Mouse (Mus musculus) hematopoietic multipotent progenitor cell, adult 10-12 weeks (in vitro differentiated cells): ENCODE results near the gene Ift81. TPM values are rescaled to one million over a fixed set of nuclear protein-coding genes. Genes with fewer than 3 reads are reported as not detected.

ENCODE experiments used
- polyA plus RNA-seq: library from polyadenylated mRNA; stranded (reverse); fragments of >175 nt; gene quantifications from 2 replicates; pipeline ENCODE4 v1.2.3, GENCODE M21; 2012; ENCODE audit warnings: low replicate concordance

Gene Ift81
- polyA plus RNA-seq, result 0.22 and 0.33 TPM in 2 replicates

DNA sequence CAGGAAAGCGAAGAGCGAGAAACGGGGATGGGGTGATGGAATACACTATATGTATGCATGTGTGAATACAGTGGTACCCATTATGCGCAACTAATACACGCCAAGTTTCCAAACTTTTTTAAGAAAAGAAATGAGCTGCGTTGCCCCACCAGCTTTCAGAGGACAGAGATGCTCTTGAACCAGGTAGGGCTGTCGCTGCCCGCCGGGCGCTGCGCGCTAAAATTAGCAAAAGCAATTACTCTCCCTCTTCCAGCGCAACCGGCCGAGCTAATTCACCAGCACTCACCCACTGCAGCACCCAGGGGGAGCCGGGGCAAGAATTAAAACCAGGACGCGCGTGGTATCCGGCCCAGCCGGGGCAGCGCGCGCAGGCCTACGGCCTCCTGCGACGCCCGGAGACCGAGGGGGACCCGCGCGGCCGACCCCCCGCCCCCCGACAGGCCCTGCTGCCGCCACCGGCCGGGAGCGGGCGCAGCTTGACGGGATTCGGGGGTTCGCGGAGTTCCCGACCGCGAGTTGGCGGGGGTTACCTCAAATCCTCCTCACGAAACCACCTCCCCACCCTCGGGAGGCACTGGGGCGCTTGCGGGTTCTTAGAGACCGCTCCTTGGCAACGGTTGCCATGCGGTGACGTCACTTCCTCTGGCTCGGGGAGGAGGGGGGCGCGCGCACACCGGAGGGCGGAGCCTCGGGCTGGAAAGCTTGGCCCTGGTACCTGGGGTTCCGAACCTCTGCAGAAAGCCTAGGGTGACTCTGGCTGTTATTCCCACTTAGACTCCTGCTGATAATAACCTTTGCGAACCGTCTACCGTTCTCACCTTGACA, at the start of gene Ift81:
Ift81 (minus strand) TSS at position 611 of the 825 bp plus-strand sequence.

DNA sequence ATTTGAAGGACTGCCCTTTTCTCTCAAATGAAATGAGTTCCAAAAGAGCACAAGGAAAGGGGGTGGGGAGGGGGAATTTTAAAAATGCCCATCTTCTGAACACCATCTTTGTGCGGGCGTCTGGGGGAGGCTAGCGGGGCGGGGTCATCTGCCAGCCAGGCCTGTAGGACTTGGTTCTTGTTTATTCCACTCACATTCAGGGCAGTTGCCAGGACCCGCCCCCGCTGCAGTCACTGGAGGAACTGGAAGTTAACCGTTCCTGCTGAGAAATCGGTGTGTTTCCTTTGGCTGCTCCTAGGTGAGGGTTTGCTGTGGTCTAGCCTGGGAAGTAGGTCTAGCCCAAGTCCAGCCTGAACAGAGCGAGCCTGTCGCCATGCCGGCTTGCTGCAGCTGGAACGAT, 29.4 kb upstream of the Ift81 start, which contains the start of gene P2rx7:
P2rx7 (plus strand) TSS at position 211 of the 400 bp plus-strand sequence.

DNA sequence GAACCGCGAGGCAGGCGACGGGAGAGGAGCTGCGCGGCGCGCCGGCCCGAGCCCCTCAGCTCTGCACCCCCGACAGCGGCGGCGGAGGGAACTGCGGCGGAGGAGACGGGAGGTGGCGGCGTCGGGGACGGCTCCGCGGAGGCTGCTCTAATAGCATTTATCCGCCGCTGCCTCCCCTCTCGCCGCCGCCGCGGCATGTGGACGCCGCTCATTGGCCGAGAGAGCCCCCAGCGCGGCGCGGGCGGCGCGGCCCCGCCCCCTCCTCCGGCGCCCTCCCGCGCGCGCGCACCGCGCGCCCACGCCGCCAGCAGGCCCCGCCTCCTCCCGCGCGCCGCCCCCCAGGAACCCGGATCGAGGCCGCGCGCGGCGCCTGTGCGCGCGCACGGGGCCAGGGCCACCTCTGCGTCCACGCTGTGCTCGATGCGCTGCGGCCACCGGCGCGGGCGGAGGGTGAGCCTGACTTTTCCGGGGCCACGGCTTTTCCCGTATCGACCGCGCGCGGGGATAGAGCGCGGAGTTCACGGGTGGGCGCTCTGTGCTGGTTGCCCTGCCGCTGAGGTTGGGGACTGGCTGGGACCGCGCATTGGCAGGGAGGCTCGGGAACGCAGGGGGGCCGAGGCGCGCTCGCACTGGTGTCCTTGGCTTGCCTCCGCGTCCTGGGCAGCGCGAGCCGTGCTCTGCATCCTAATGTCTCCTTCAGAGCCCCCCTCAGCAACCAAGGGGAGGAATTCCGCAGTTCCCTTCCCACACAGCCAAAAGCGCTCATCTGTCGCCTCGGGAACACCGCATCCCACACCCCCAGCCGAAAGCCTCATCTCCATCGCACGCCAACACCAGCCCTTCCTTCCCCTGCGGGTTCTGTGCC, 112.0 kb downstream of the Ift81 start, which contains the start of gene Atp2a2:
Atp2a2 (minus strand) TSS at position 149 of the 865 bp plus-strand sequence.

Other genes starting within 250 kb of the Ift81 start
- 17.6 and 24.9 TPM in 2 replicates for gene Gpn3, start 242.6 kb downstream of the Ift81 start, polyA plus RNA-seq
- 11.1 and 14.0 TPM in 2 replicates for gene Fam216a, start 242.2 kb downstream of the Ift81 start, polyA plus RNA-seq
- gene Arpc3, start 222.6 kb downstream of the Ift81 start, polyA plus RNA-seq, result 32.4 and 72.1 TPM in 2 replicates
- 8.8 and 14.5 TPM in 2 replicates for gene Anapc7, start 192.8 kb downstream of the Ift81 start, polyA plus RNA-seq
- 17.7 and 38.1 TPM in 2 replicates for gene Atp2a2, start 112.3 kb downstream of the Ift81 start, polyA plus RNA-seq
- gene P2rx7, start 29.4 kb upstream of the Ift81 start, polyA plus RNA-seq, result 10.0 and 13.6 TPM in 2 replicates
- gene P2rx4, start 93.0 kb upstream of the Ift81 start, polyA plus RNA-seq, result 15.4 and 26.5 TPM in 2 replicates
- 46.6 and 93.2 TPM in 2 replicates for gene Camkk2, start 164.9 kb upstream of the Ift81 start, polyA plus RNA-seq
- 126 and 146 TPM in 2 replicates for gene Anapc5, start 206.8 kb upstream of the Ift81 start, polyA plus RNA-seq
- 8.2 and 22.9 TPM in 2 replicates for gene Rnf34, start 235.5 kb upstream of the Ift81 start, polyA plus RNA-seq